Mouse (Mus musculus): ENCODE data around the gene Xpa. TPM values are rescaled to one million over a fixed set of nuclear protein-coding genes. Genes with fewer than 3 reads are reported as not detected.

The Xpa gene
- polyA plus RNA-seq, 1 experiment from 2014 or later: 34.2 TPM

DNA sequence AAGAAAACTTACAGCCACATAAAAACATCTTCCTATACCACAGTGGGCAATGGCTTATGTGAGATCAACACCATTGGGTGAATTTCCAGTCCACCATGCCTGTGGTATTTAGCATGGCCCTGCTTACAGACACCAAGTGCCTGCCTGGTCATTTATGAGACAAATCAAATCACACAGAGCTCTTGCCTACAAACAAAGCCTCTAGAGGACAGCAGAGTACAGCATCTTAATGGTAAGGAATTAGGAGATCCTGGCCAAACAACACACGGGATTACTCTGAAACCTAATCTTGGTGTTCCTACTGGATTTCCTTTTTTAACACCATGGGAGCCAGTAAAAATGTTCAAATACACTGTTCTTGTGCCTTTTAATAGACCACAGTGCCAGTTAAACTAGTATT lies 80.8 kb downstream of the Xpa start:
- Histone ChIP-seq H3K9ac (ENCODE audit: low read depth, low read length) (no peak overlapping the region), H3K4me1 (ENCODE audit: control insufficient read depth, insufficient read depth, low read length) (no peaks in the 10 kb centered on the region), H3K36me3 (ENCODE audit: control insufficient read depth, insufficient read depth, low read length) (peaks cover 30% of the 10 kb centered on the region), H3K4me2 (ENCODE audit: low read length) (no peak overlapping the region), H3K27ac (ENCODE audit: low read length) (no peak overlapping the region), H3K27me3 (ENCODE audit: control insufficient read depth, insufficient read depth, low read depth, low read length) (no peaks in the 10 kb centered on the region), H3K9me3 (replicated peaks; ENCODE audit: control insufficient read depth, low read length, poor library complexity, severe bottlenecking) (no peaks in the 10 kb centered on the region), H3K4me3 (ENCODE audit: low read depth, low read length) (no peak overlapping the region)
- no peak for ATAC-seq
- 78% methylated on average over 1 of the region's 1 CpGs for WGBS

GRCm38 (mm10) chr4:46111361-46111760 lies 84.8 kb downstream of the Xpa start:
- no peaks in the 10 kb centered on the region for H3K27me3 ChIP-seq (ENCODE audit: control insufficient read depth, insufficient read depth, low read depth, low read length)
- no peaks in the 10 kb centered on the region for H3K9me3 ChIP-seq (replicated peaks; ENCODE audit: control insufficient read depth, low read length, poor library complexity, severe bottlenecking)
- no peaks in the 10 kb centered on the region for H3K4me1 ChIP-seq (ENCODE audit: control insufficient read depth, insufficient read depth, low read length)
- no peak overlapping the region for H3K27ac ChIP-seq (ENCODE audit: low read length)
- no peak overlapping the region for H3K4me3 ChIP-seq (ENCODE audit: low read depth, low read length)
- no peak overlapping the region for H3K9ac ChIP-seq (ENCODE audit: low read depth, low read length)
- WGBS: 79% methylated on average over 3 of the region's 3 CpGs
- ATAC-seq: no peak
- peaks cover 4% of the 10 kb centered on the region for H3K36me3 ChIP-seq (ENCODE audit: control insufficient read depth, insufficient read depth, low read length)
- no peak overlapping the region for H3K4me2 ChIP-seq (ENCODE audit: low read length)

GRCm38 (mm10) chr4:46110084-46110483 lies 86.0 kb downstream of the Xpa start:
- Histone ChIP-seq H3K36me3 (ENCODE audit: control insufficient read depth, insufficient read depth, low read length) (no peaks in the 10 kb centered on the region), H3K9ac (ENCODE audit: low read depth, low read length) (no peak overlapping the region), H3K9me3 (replicated peaks; ENCODE audit: control insufficient read depth, low read length, poor library complexity, severe bottlenecking) (no peaks in the 10 kb centered on the region), H3K4me2 (ENCODE audit: low read length) (no peak overlapping the region), H3K27me3 (ENCODE audit: control insufficient read depth, insufficient read depth, low read depth, low read length) (no peaks in the 10 kb centered on the region), H3K4me1 (ENCODE audit: control insufficient read depth, insufficient read depth, low read length) (no peaks in the 10 kb centered on the region), H3K27ac (ENCODE audit: low read length) (no peak overlapping the region), H3K4me3 (ENCODE audit: low read depth, low read length) (no peak overlapping the region)
- 90% methylated on average over 8 of the region's 8 CpGs for WGBS
- ATAC-seq: no peak

Other genes starting within 250 kb of the Xpa start
- gene Tdrd7, start 231.0 kb downstream of the Xpa start, polyA plus RNA-seq (2015; fragmentation: Nextera tagmentation; extraction: Ambion mirVana): 24.9 and 26.1 TPM in 2 replicates
- gene Tmod1, start 157.4 kb downstream of the Xpa start, polyA plus RNA-seq (2015; fragmentation: Nextera tagmentation; extraction: Ambion mirVana): 0.80 and 0.85 TPM in 2 replicates
- 70.2 and 75.7 TPM in 2 replicates for gene Ncbp1, start 57.7 kb downstream of the Xpa start, polyA plus RNA-seq (2015; fragmentation: Nextera tagmentation; extraction: Ambion mirVana)
- 24.9 and 31.5 TPM in 2 replicates for gene Tstd2, start 57.6 kb downstream of the Xpa start, polyA plus RNA-seq (2015; fragmentation: Nextera tagmentation; extraction: Ambion mirVana)
- gene Foxe1, start 147.3 kb upstream of the Xpa start, polyA plus RNA-seq (2015; fragmentation: Nextera tagmentation; extraction: Ambion mirVana): not detected in 2 replicates
- gene Trmo, start 193.1 kb upstream of the Xpa start, polyA plus RNA-seq (2015; fragmentation: Nextera tagmentation; extraction: Ambion mirVana): 8.6 and 9.0 TPM in 2 replicates
- gene Hemgn, start 217.2 kb upstream of the Xpa start, polyA plus RNA-seq (2015; fragmentation: Nextera tagmentation; extraction: Ambion mirVana): not detected in 2 replicates

Data from midbrain, embryonic 16.5 days (tissue).